Mouse (Mus musculus): ENCODE measurements around the gene Lipe. TPM values are rescaled to one million over a fixed set of nuclear protein-coding genes. Genes with fewer than 3 reads are reported as not detected.
A peak's percentile ranks its signal among the peaks of the same experiment; 100 is the strongest.

The Lipe gene
- polyA plus RNA-seq, 1 experiment from 2014 or later, result 10.3 TPM

DNA sequence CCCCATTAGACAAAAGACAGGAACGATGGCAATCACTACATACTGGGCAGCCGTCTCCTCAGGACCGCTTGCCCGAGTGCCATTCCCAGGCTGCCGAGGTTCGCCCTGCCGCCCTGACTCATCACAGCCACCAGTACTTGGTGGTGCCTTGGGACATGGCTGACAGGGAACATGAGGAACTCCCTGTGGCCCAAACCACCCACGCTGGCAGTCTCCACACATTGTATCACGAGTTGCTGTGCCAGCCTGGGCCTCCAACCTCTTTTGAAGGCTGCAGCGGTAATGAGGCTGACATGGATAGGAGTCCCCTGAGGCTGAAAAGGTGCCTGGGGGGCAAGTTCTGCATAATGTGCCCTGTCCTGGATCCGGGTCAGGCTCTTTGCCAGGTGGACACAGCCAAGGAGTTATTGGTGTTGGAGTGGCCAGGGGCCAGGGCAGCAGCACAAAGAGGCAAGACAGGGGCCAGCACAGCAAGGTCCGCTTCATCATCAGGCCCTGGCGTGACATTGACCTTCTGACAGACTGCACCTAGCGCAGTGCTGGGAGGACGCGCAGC, 23.9 kb upstream of the Lipe start:
- H3K9me3 ChIP-seq (ENCODE audit: control insufficient read depth, low read length), result no peaks in the 10 kb centered on the region
- WGBS, result 86% methylated on average over 16 of the region's 16 CpGs
- H3K4me3 ChIP-seq (ENCODE audit: low read depth, low read length), result no peak overlapping the region
- no peak overlapping the region for H3K4me2 ChIP-seq (replicated peaks; ENCODE audit: low read depth)
- H3K9ac ChIP-seq (ENCODE audit: low read length), result no peak overlapping the region
- TF ChIP-seq CTCF (IDR thresholded peaks at IDR 0.05; ENCODE audit: low read depth), result no peak
- TF ChIP-seq EP300 (optimal IDR thresholded peaks at IDR 0.05), result no peak
- H3K27ac ChIP-seq (replicated peaks), result no peak overlapping the region
- H3K27me3 ChIP-seq (ENCODE audit: control insufficient read depth, insufficient read depth, low read length), result no peaks in the 10 kb centered on the region
- DNase-seq (ENCODE audit: low spot score) (no peak), ATAC-seq (ENCODE audit: low FRiP score, low TSS enrichment) (no peak)
- H3K36me3 ChIP-seq (ENCODE audit: control insufficient read depth, insufficient read depth, low read length), result no peaks in the 10 kb centered on the region
- no peaks in the 10 kb centered on the region for H3K4me1 ChIP-seq (replicated peaks; ENCODE audit: control insufficient read depth, insufficient read depth)

DNA sequence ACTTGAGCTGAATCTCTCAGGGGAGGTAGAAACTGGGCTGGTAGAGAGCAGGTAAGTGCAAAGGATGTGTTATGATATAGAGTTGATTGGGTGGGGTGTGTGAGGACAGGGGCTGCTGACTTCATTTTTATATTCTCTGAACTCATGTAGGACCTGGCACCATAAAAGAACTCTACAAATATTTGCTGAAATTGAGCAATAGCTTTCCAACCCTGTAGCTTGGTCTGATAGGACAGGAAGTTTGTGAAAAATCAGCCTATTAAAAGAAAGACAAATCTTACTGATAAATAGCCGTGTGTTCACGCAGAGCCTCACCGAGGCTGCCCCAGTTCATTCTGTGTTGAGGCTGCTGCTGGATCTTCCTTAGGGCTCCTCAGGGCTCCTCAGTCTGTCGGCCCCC, 21.4 kb upstream of the Lipe start:
- H3K9ac ChIP-seq (ENCODE audit: low read length), result no peak overlapping the region
- 63% methylated on average over 4 of the region's 4 CpGs for WGBS
- H3K4me1 ChIP-seq (replicated peaks; ENCODE audit: control insufficient read depth, insufficient read depth), result no peaks in the 10 kb centered on the region
- DNase-seq (ENCODE audit: low spot score) (no peak), ATAC-seq (ENCODE audit: low FRiP score, low TSS enrichment) (no peak)
- no peaks in the 10 kb centered on the region for H3K27me3 ChIP-seq (ENCODE audit: control insufficient read depth, insufficient read depth, low read length)
- TF ChIP-seq CTCF (IDR thresholded peaks at IDR 0.05; ENCODE audit: low read depth) (no peak), EP300 (optimal IDR thresholded peaks at IDR 0.05) (no peak)
- no peak overlapping the region for H3K4me3 ChIP-seq (ENCODE audit: low read depth, low read length)
- H3K9me3 ChIP-seq (ENCODE audit: control insufficient read depth, low read length), result no peaks in the 10 kb centered on the region
- no peaks in the 10 kb centered on the region for H3K36me3 ChIP-seq (ENCODE audit: control insufficient read depth, insufficient read depth, low read length)
- H3K4me2 ChIP-seq (replicated peaks; ENCODE audit: low read depth), result no peak overlapping the region
- no peak overlapping the region for H3K27ac ChIP-seq (replicated peaks)

DNA sequence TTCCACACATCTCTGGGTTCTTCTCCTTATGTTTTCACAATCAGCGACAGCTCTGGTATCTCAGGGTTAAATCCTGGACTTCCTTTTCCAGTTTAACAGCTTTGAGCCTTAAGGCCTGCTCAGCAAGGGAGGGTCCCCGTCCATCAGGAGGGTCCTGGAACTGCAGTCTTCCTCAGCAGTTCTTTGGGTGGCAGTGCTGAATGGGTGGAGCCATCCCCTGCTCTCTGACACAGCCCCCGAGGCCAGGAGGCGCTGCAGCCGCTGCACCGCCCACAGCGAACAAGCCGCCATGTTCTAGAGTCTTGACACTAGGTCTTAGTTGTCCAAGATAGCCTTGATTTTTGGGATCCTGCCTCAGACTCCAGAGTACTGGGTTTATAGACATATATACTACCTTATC, 21.0 kb upstream of the Lipe start:
- WGBS, result 77% methylated on average over 8 of the region's 8 CpGs

DNA sequence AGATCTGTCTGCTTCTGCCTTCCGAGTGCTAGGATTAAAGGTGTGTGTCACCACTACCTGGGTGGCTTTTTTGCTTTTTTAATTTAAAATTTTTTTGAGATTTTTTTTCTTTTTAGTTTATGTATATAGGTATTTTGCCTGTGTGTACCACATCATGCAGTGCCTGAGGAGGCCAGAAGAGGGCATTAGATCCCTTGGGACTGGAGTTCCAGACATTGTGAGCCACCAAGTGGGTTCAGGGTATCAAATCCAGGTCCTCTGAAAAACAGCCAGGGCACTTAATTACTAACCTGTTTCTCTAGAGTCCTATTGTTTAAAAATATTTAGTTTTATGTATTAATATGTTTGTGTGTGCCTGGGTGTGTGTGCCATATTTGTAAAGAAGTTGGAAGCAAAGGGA, 19.1 kb upstream of the Lipe start:
- Histone ChIP-seq H3K9me3 (ENCODE audit: control insufficient read depth, low read length) (no peaks in the 10 kb centered on the region), H3K36me3 (ENCODE audit: control insufficient read depth, insufficient read depth, low read length) (no peaks in the 10 kb centered on the region), H3K27ac (replicated peaks) (no peak overlapping the region), H3K9ac (ENCODE audit: low read length) (no peak overlapping the region), H3K4me1 (replicated peaks; ENCODE audit: control insufficient read depth, insufficient read depth) (no peaks in the 10 kb centered on the region), H3K4me2 (replicated peaks; ENCODE audit: low read depth) (no peak overlapping the region), H3K27me3 (ENCODE audit: control insufficient read depth, insufficient read depth, low read length) (no peaks in the 10 kb centered on the region), H3K4me3 (ENCODE audit: low read depth, low read length) (no peak overlapping the region)
- ATAC-seq (ENCODE audit: low FRiP score, low TSS enrichment) (no peak), DNase-seq (ENCODE audit: low spot score) (no peak)
- TF ChIP-seq EP300 (optimal IDR thresholded peaks at IDR 0.05), result no peak
- peak; percentile 64 for TF ChIP-seq CTCF (IDR thresholded peaks at IDR 0.05; ENCODE audit: low read depth)
- WGBS, result 75% methylated on average over 1 of the region's 1 CpGs

More for the DNA sequence above, 21.0 kb upstream of the Lipe start:
- TF ChIP-seq EP300 (optimal IDR thresholded peaks at IDR 0.05) (no peak), CTCF (IDR thresholded peaks at IDR 0.05; ENCODE audit: low read depth) (no peak)
- ATAC-seq (ENCODE audit: low FRiP score, low TSS enrichment), result no peak
- Histone ChIP-seq H3K4me3 (ENCODE audit: low read depth, low read length) (no peak overlapping the region), H3K27ac (replicated peaks) (no peak overlapping the region), H3K9ac (ENCODE audit: low read length) (no peak overlapping the region), H3K36me3 (ENCODE audit: control insufficient read depth, insufficient read depth, low read length) (no peaks in the 10 kb centered on the region), H3K9me3 (ENCODE audit: control insufficient read depth, low read length) (no peaks in the 10 kb centered on the region), H3K27me3 (ENCODE audit: control insufficient read depth, insufficient read depth, low read length) (no peaks in the 10 kb centered on the region), H3K4me1 (replicated peaks; ENCODE audit: control insufficient read depth, insufficient read depth) (no peaks in the 10 kb centered on the region), H3K4me2 (replicated peaks; ENCODE audit: low read depth) (no peak overlapping the region)
- no peak for DNase-seq (ENCODE audit: low spot score)

DNA sequence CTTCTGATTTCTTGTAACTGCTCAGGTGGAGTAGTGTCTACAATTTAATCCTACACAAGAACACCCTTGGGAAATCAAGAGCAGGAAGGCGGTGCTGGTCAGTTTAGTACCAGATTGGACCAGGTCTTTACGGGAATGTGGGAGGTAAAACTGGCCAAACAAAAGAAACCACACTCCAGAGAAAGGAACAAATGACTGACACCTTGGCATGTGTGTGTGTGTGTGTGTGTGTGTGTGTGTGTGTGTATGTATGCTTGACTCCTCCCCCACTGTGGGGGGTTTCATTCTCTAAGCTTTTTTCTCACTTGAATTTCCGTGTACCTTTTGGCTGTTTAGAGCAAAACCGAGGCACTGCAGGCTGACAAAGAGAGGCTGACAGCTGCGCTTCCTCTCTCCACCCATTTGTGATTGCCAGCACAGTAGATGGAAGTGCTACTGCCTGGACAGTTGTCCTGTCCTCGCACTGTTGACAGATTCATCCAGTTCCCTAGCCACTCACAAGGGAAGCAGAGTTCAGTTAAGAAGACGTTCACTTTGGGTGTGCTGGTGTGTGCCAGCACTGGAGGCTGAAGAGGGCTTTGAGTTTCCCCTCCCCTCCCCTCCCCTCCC, 14.4 kb upstream of the Lipe start, which contains the start of gene Cxcl17:
Cxcl17 (minus strand) TSS at position 54 of the 609 bp plus-strand sequence.
- Histone ChIP-seq H3K4me3 (ENCODE audit: low read depth, low read length) (no peak within 1 kb of the TSS), H3K9ac (ENCODE audit: low read length) (no peak within 1 kb of the TSS), H3K36me3 (ENCODE audit: control insufficient read depth, insufficient read depth, low read length) (no peaks in the 10 kb centered on the region), H3K27me3 (ENCODE audit: control insufficient read depth, insufficient read depth, low read length) (no peaks in the 10 kb centered on the region), H3K9me3 (ENCODE audit: control insufficient read depth, low read length) (no peaks in the 10 kb centered on the region), H3K4me2 (replicated peaks; ENCODE audit: low read depth) (no peak within 1 kb of the TSS), H3K27ac (replicated peaks) (peak within 1 kb of the TSS; percentile 63), H3K4me1 (replicated peaks; ENCODE audit: control insufficient read depth, insufficient read depth) (no peaks in the 10 kb centered on the region)
- WGBS, result 49% methylated on average over 7 of the region's 7 CpGs
- TF ChIP-seq EP300 (optimal IDR thresholded peaks at IDR 0.05), result no peak
- no peak for TF ChIP-seq CTCF (IDR thresholded peaks at IDR 0.05; ENCODE audit: low read depth)
- 0 out of 2 replicates have a peak, but pooled peaks have one; percentile 15 for ATAC-seq (ENCODE audit: low FRiP score, low TSS enrichment)
- no peak for DNase-seq (ENCODE audit: low spot score)

DNA sequence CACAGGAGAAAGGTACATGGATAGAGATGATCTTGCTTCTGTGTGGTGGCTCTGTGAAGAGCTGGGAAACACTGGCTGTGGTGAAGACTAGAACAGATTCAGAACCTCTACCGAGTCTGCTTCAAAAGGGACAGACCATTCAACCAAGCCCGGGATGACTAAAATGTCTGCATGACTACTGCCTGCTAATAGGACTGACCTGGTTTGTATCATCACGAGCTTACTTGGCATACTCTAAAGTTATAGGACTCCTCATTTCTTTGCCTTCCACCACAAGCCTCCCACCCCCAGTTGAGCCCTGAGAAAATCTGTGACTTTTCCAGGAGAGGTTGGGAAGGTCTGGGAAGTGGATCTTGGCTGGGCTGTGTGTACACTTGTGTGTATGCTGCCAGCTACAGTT, 13.4 kb upstream of the Lipe start:
- H3K9me3 ChIP-seq (ENCODE audit: control insufficient read depth, low read length), result no peaks in the 10 kb centered on the region
- ATAC-seq (ENCODE audit: low FRiP score, low TSS enrichment) (no peak), DNase-seq (ENCODE audit: low spot score) (no peak)
- no peak overlapping the region for H3K4me3 ChIP-seq (ENCODE audit: low read depth, low read length)
- no peak overlapping the region for H3K4me2 ChIP-seq (replicated peaks; ENCODE audit: low read depth)
- TF ChIP-seq CTCF (IDR thresholded peaks at IDR 0.05; ENCODE audit: low read depth) (no peak), EP300 (optimal IDR thresholded peaks at IDR 0.05) (no peak)
- no peaks in the 10 kb centered on the region for H3K27me3 ChIP-seq (ENCODE audit: control insufficient read depth, insufficient read depth, low read length)
- peak overlapping the region; percentile 63 for H3K27ac ChIP-seq (replicated peaks)
- H3K9ac ChIP-seq (ENCODE audit: low read length), result no peak overlapping the region
- H3K4me1 ChIP-seq (replicated peaks; ENCODE audit: control insufficient read depth, insufficient read depth), result no peaks in the 10 kb centered on the region
- WGBS, result 75% methylated on average over 3 of the region's 3 CpGs
- H3K36me3 ChIP-seq (ENCODE audit: control insufficient read depth, insufficient read depth, low read length), result no peaks in the 10 kb centered on the region
